Mouse (Mus musculus) stomach, embryonic 14.5 days (tissue): ENCODE data around the gene Gm6793. TPM values are rescaled to one million over a fixed set of nuclear protein-coding genes. Genes with fewer than 3 reads are reported as not detected.
A peak's percentile ranks its signal among the peaks of the same experiment; 100 is the strongest.

Experiments
- ATAC-seq: fragments of 200-750 bp; cut with Nextera tagmentation; 2 replicates; pipeline ENCODE4 v1.8.0; 2017; ENCODE audit warnings: low read depth, moderate TSS enrichment; ENCODE audit not compliant: insufficient number of reproducible peaks, insufficient read depth, low FRiP score
- H3K27ac ChIP-seq: fragments of 300-500 bp; sonication (generic); 2 replicates; pipeline ENCODE4 v1.5.1; 2014; ENCODE audit warnings: mild to moderate bottlenecking, low read length, moderate library complexity, mixed read lengths
- H3K27me3 ChIP-seq: fragments of 300-500 bp; sonication (generic); 2 replicates; pipeline ENCODE4 v1.6.1; 2014; ENCODE audit warnings: low read length, control low read depth, mixed read lengths; ENCODE audit not compliant: control insufficient read depth, insufficient read depth
- H3K36me3 ChIP-seq: fragments of 300-500 bp; sonication (generic); 2 replicates; pipeline ENCODE4 v1.6.1; 2014; ENCODE audit warnings: mild to moderate bottlenecking, control low read depth, low read length, moderate library complexity, mixed read lengths; ENCODE audit not compliant: control insufficient read depth, insufficient read depth
- H3K4me1 ChIP-seq: fragments of 300-500 bp; sonication (generic); 2 replicates; pipeline ENCODE4 v1.6.1; 2014; ENCODE audit warnings: low read length, control low read depth, mixed read lengths; ENCODE audit not compliant: control insufficient read depth, insufficient read depth
- H3K4me2 ChIP-seq: fragments of 300-500 bp; sonication (generic); replicated peaks from 2 replicates; pipeline ENCODE4 v1.6.1; 2014; ENCODE audit warnings: low read depth, low read length, control low read depth
- H3K4me3 ChIP-seq: fragments of 300-500 bp; sonication (generic); 2 replicates; pipeline ENCODE4 v1.5.1; 2014; ENCODE audit warnings: low read depth, low read length, control low read depth
- H3K9ac ChIP-seq: fragments of 300-500 bp; sonication (generic); replicated peaks from 2 replicates; pipeline ENCODE4 v1.6.1; 2014; ENCODE audit warnings: low read depth, mild to moderate bottlenecking, control low read depth, low read length, moderate library complexity, mixed read lengths
- H3K9me3 ChIP-seq: fragments of 300-500 bp; sonication (generic); 2 replicates; pipeline ENCODE4 v1.6.1; 2016; ENCODE audit warnings: low read depth, low read length, control low read depth; ENCODE audit not compliant: control insufficient read depth
- WGBS: fragments of 180-500 bp; shearing (Covaris S2); extraction: QIAGEN DNeasy Blood & Tissue Kit; methylation state at CpG from one replicate; pipeline ENCODE4 v1.1.7; 2014; 5-methylcytosine and 5-hydroxymethylcytosine counted together
- polyA plus RNA-seq: library from polyadenylated mRNA; unstranded; fragments of >200 nt; fragmentation: Nextera tagmentation; extraction: Ambion mirVana; gene quantifications from 2 replicates; pipeline ENCODE4 v1.2.1, GENCODE M21; 2014

Gm6793 gene
- polyA plus RNA-seq, 1 experiment from 2014 or later: 0.38 TPM

GRCm38 (mm10) chr8:112005601-112006000 is 9.2 kb downstream of the Gm6793 start:
- H3K36me3 ChIP-seq: peaks cover 57% of the 10 kb centered on the region
- no peak for ATAC-seq
- H3K4me1 ChIP-seq: peaks cover 6% of the 10 kb centered on the region
- H3K27me3 ChIP-seq: no peaks in the 10 kb centered on the region
- no peak overlapping the region for H3K4me2 ChIP-seq
- whole genome bisulfite sequencing: 92% methylated on average over 6 of the region's 6 CpGs
- H3K9me3 ChIP-seq: no peaks in the 10 kb centered on the region
- no peak overlapping the region for H3K27ac ChIP-seq
- H3K9ac ChIP-seq: no peak overlapping the region
- no peak overlapping the region for H3K4me3 ChIP-seq

GRCm38 (mm10) chr8:112004754-112005153 is 10.1 kb downstream of the Gm6793 start:
- no peaks in the 10 kb centered on the region for H3K27me3 ChIP-seq
- H3K4me3 ChIP-seq: no peak overlapping the region
- peaks cover 66% of the 10 kb centered on the region for H3K36me3 ChIP-seq
- no peak overlapping the region for H3K4me2 ChIP-seq
- H3K9ac ChIP-seq: no peak overlapping the region
- no peaks in the 10 kb centered on the region for H3K9me3 ChIP-seq
- H3K4me1 ChIP-seq: no peaks in the 10 kb centered on the region
- no peak for ATAC-seq
- no peak overlapping the region for H3K27ac ChIP-seq

GRCm38 (mm10) chr8:111992703-111993039 is 22.2 kb downstream of the Gm6793 start:
- Histone ChIP-seq H3K27ac (no peak overlapping the region), H3K4me3 (peak overlapping the region; percentile 84; the same call in 1 of the 2 replicates), H3K9ac (no peak overlapping the region), H3K27me3 (no peaks in the 10 kb centered on the region), H3K9me3 (no peaks in the 10 kb centered on the region), H3K4me1 (no peaks in the 10 kb centered on the region; the same call in 1 of the 2 replicates), H3K4me2 (0 out of 2 replicates have a peak overlapping the region, but pooled peaks have one; percentile 66), H3K36me3 (peaks cover 50% of the 10 kb centered on the region)
- ATAC-seq: no peak
- 68% methylated on average over 3 of the region's 3 CpGs for WGBS

GRCm38 (mm10) chr8:111992013-111992702 is 22.7 kb downstream of the Gm6793 start, which contains the start of gene Adat1:
Gene Adat1 (minus strand): TSS chr8:111992302.
- peak; percentile 93 for ATAC-seq
- Histone ChIP-seq H3K36me3 (peaks cover 46% of the 10 kb centered on the region), H3K9ac (peak within 1 kb of the TSS; percentile 63), H3K4me1 (no peaks in the 10 kb centered on the region; the same call in 1 of the 2 replicates), H3K4me3 (peak within 1 kb of the TSS; percentile 84), H3K27me3 (no peaks in the 10 kb centered on the region), H3K9me3 (no peaks in the 10 kb centered on the region), H3K4me2 (peak within 1 kb of the TSS; percentile 66), H3K27ac (no peak within 1 kb of the TSS)
- WGBS: 4% methylated on average over 32 of the region's 33 CpGs

GRCm38 (mm10) chr8:111991278-111991677 is 23.6 kb downstream of the Gm6793 start:
- Histone ChIP-seq H3K4me2 (peak overlapping the region; percentile 66), H3K4me1 (no peaks in the 10 kb centered on the region; the same call in 1 of the 2 replicates), H3K9me3 (no peaks in the 10 kb centered on the region), H3K27me3 (no peaks in the 10 kb centered on the region), H3K27ac (no peak overlapping the region), H3K9ac (peak overlapping the region; percentile 63; the same call in 1 of the 2 replicates), H3K4me3 (peak overlapping the region; percentile 84), H3K36me3 (peaks cover 38% of the 10 kb centered on the region)
- WGBS: 60% methylated on average over 8 of the region's 8 CpGs
- no peak for ATAC-seq

GRCm38 (mm10) chr8:111989911-111990310 is 24.9 kb downstream of the Gm6793 start:
- H3K36me3 ChIP-seq: peaks cover 31% of the 10 kb centered on the region
- H3K4me3 ChIP-seq: no peak overlapping the region
- H3K9ac ChIP-seq: no peak overlapping the region
- 23% methylated on average over 7 of the region's 7 CpGs for WGBS
- no peaks in the 10 kb centered on the region for H3K27me3 ChIP-seq
- no peaks in the 10 kb centered on the region; the same call in 1 of the 2 replicates for H3K4me1 ChIP-seq
- ATAC-seq: no peak
- H3K27ac ChIP-seq: no peak overlapping the region
- H3K4me2 ChIP-seq: no peak overlapping the region
- no peaks in the 10 kb centered on the region for H3K9me3 ChIP-seq

GRCm38 (mm10) chr8:111984511-111984910 is 30.3 kb downstream of the Gm6793 start:
- Histone ChIP-seq H3K4me1 (no peaks in the 10 kb centered on the region), H3K27me3 (no peaks in the 10 kb centered on the region), H3K27ac (no peak overlapping the region), H3K4me3 (no peak overlapping the region), H3K4me2 (no peak overlapping the region), H3K9ac (no peak overlapping the region), H3K36me3 (peaks cover 32% of the 10 kb centered on the region), H3K9me3 (no peaks in the 10 kb centered on the region)
- WGBS: 76% methylated on average over 10 of the region's 10 CpGs
- ATAC-seq: no peak

- no peak overlapping the region for H3K4me2 ChIP-seq
- H3K36me3 ChIP-seq: peaks cover 28% of the 10 kb centered on the region; the same call in 1 of the 2 replicates
- H3K4me3 ChIP-seq: no peak overlapping the region
- WGBS: 72% methylated on average over 7 of the region's 7 CpGs
- no peak for ATAC-seq
- no peaks in the 10 kb centered on the region for H3K9me3 ChIP-seq
- no peak overlapping the region for H3K9ac ChIP-seq
- H3K27ac ChIP-seq: no peak overlapping the region
- no peaks in the 10 kb centered on the region for H3K27me3 ChIP-seq
- H3K4me1 ChIP-seq: no peaks in the 10 kb centered on the region
These were observed 32.7 kb downstream of the Gm6793 start for GRCm38 (mm10) chr8:111982116-111982515.

GRCm38 (mm10) chr8:111978147-111978546 is 36.7 kb downstream of the Gm6793 start:
- no peak overlapping the region for H3K4me3 ChIP-seq
- no peak overlapping the region for H3K27ac ChIP-seq
- H3K9ac ChIP-seq: no peak overlapping the region
- 62% methylated on average over 10 of the region's 10 CpGs for WGBS
- H3K36me3 ChIP-seq: peaks cover 13% of the 10 kb centered on the region; the same call in 1 of the 2 replicates
- ATAC-seq: no peak
- H3K4me2 ChIP-seq: no peak overlapping the region
- no peaks in the 10 kb centered on the region for H3K9me3 ChIP-seq
- no peaks in the 10 kb centered on the region for H3K27me3 ChIP-seq
- no peaks in the 10 kb centered on the region for H3K4me1 ChIP-seq
